Mouse (Mus musculus) hindbrain, embryonic 13.5 days (tissue): ENCODE results near the gene Gm13278. TPM values are rescaled to one million over a fixed set of nuclear protein-coding genes. Genes with fewer than 3 reads are reported as not detected.
"Not testable (repeated sequence)": the region's sequence is repeated elsewhere in the genome, so short reads cannot be mapped to it uniquely, and the experiment has no call there.

ENCODE experiments used
- ATAC-seq: fragments of 200-750 bp; cut with Nextera tagmentation; 2 replicates; pipeline ENCODE4 v1.8.0; 2017; ENCODE audit warnings: moderate TSS enrichment; ENCODE audit not compliant: low FRiP score
- H3K27ac ChIP-seq: fragments of 300-500 bp; sonication (generic); 2 replicates; pipeline ENCODE4 v1.5.1; 2015; ENCODE audit warnings: inconsistent platforms, mild to moderate bottlenecking, moderate library complexity
- H3K27me3 ChIP-seq: fragments of 300-500 bp; sonication (generic); 2 replicates; pipeline ENCODE4 v1.6.1; 2015; ENCODE audit warnings: mild to moderate bottlenecking, inconsistent platforms
- H3K36me3 ChIP-seq: fragments of 300-500 bp; sonication (generic); 2 replicates; pipeline ENCODE4 v1.6.1; 2015; ENCODE audit warnings: mild to moderate bottlenecking, inconsistent platforms
- H3K4me1 ChIP-seq: fragments of 300-500 bp; sonication (generic); replicated peaks from 2 replicates; pipeline ENCODE4 v1.6.1; 2015; ENCODE audit warnings: inconsistent platforms
- H3K4me2 ChIP-seq: fragments of 300-500 bp; sonication (generic); 2 replicates; pipeline ENCODE4 v1.6.1; 2015; ENCODE audit warnings: inconsistent platforms, mild to moderate bottlenecking, moderate library complexity
- H3K4me3 ChIP-seq: fragments of 300-500 bp; sonication (generic); 2 replicates; pipeline ENCODE4 v1.5.1; 2015; ENCODE audit warnings: mild to moderate bottlenecking, inconsistent platforms
- H3K9ac ChIP-seq: fragments of 300-500 bp; sonication (generic); 2 replicates; pipeline ENCODE4 v1.6.1; 2015; ENCODE audit warnings: mild to moderate bottlenecking, inconsistent platforms
- H3K9me3 ChIP-seq: fragments of 300-500 bp; sonication (generic); 2 replicates; pipeline ENCODE4 v1.6.1; 2016; ENCODE audit warnings: inconsistent platforms
- WGBS: fragments of 180-500 bp; shearing (Covaris S2); methylation state at CpG from one replicate; pipeline ENCODE4 v1.1.7; 2015; 5-methylcytosine and 5-hydroxymethylcytosine counted together
- polyA plus RNA-seq: library from polyadenylated mRNA; unstranded; fragments of >200 nt; fragmentation: Nextera tagmentation; extraction: Ambion mirVana; gene quantifications from 2 replicates; pipeline ENCODE4 v1.2.1, GENCODE M21; 2015

The Gm13278 gene
- polyA plus RNA-seq, 1 experiment from 2014 or later, result not detected

GRCm38 (mm10) chr4:88763384-88764018 is 27.8 kb upstream of the Gm13278 start:
- H3K9me3 ChIP-seq, H3K27me3 ChIP-seq, H3K4me1 ChIP-seq, H3K27ac ChIP-seq, H3K9ac ChIP-seq, H3K36me3 ChIP-seq, ATAC-seq: not testable (repeated sequence)
- Histone ChIP-seq H3K4me3 (peak overlapping the region; percentile 36), H3K4me2 (peak overlapping the region; percentile 59)
- WGBS, result 2% methylated on average over 38 of the region's 42 CpGs

GRCm38 (mm10) chr4:88773534-88773933 is 17.8 kb upstream of the Gm13278 start, which contains the start of gene Gm13290:
TSS of gene Gm13290 (plus strand) at chr4:88773834.
- H3K4me3 ChIP-seq, ATAC-seq, H3K4me1 ChIP-seq, H3K9ac ChIP-seq, H3K27me3 ChIP-seq, H3K27ac ChIP-seq, H3K4me2 ChIP-seq, H3K36me3 ChIP-seq, H3K9me3 ChIP-seq: not testable (repeated sequence)
- no CpG with 5 or more reads among the region's 32 CpGs for WGBS

DNA sequence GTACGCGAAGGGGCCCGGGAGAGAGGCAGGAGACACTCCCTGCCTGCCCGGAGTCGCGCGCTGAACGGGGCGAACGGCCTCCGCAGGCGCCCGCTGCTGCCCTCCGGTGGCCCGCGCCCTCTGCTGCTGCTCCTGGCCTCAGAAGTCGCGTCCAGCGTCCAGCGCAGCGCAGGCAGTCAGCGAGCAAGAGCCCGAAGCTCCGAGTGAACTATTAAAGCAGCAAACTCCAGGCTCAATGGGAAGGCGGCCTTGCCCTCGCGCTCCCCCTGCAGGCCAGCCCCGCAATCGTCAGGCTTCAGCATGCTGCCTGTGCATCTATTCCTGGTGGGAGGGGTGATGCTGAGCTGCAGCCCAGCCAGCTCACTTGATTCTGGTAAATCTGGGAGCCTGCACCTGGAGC is 14.7 kb upstream of the Gm13278 start, which contains the start of gene Gm13289:
TSS of gene Gm13289 (plus strand) at position 301 of the 400 bp plus-strand sequence.
- H3K4me2 ChIP-seq, H3K9ac ChIP-seq, H3K4me3 ChIP-seq, H3K27ac ChIP-seq, H3K4me1 ChIP-seq, H3K27me3 ChIP-seq, H3K9me3 ChIP-seq, H3K36me3 ChIP-seq, ATAC-seq: not testable (repeated sequence)
- WGBS, result no CpG with 5 or more reads among the region's 29 CpGs

GRCm38 (mm10) chr4:88779550-88779949 is 11.8 kb upstream of the Gm13278 start, which contains the start of gene Gm13272:
TSS of gene Gm13272 (plus strand) at chr4:88779850.
- ATAC-seq, H3K36me3 ChIP-seq, H3K9ac ChIP-seq, H3K4me3 ChIP-seq, H3K9me3 ChIP-seq, H3K27ac ChIP-seq, H3K4me2 ChIP-seq, H3K27me3 ChIP-seq, H3K4me1 ChIP-seq: not testable (repeated sequence)
- no CpG with 5 or more reads among the region's 29 CpGs for WGBS

DNA sequence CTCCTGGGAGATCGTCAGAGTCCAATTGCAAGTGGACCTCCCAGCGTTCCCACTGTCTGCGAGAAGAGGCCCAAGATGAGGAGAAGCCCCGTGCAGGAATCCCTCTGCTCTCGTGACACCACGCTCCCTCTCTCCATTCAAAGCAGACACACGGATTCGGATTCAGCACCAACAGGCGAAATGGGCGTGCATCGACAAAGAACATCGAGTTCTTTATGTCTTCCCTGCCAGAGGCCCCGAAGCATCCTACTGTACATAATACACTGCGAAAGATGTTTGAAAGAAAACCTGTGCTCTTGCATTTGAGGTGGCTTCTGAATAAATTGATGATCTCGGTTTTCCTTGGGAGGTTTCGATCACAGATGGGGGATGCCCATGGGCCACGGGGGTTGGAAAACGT is 11.0 kb upstream of the Gm13278 start:
- H3K4me1 ChIP-seq, H3K27ac ChIP-seq, ATAC-seq, H3K9me3 ChIP-seq, H3K4me2 ChIP-seq, H3K9ac ChIP-seq, H3K27me3 ChIP-seq, H3K36me3 ChIP-seq, H3K4me3 ChIP-seq: not testable (repeated sequence)
- WGBS, result 55% methylated on average over 16 of the region's 18 CpGs

DNA sequence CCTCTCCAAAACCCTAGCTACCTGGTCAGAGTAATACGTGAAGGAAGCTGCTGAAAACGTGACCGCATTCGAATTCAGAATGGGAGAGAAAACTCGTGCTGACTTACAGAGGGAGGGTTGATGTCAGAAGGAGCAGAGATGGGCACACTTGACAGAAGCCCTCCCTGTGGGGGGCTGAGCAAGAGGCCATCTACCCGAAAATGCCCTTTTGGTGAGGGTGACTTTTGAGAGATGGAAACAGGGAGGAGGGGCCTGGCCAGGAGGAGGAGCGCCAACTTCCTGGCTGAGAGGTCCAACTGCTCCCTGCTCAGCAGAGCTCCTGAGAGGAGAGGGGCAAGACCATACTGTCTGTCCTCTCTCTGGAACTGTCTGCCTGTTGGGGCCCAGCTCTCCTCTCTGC is 9.5 kb upstream of the Gm13278 start, which contains the start of gene Ifnz:
TSS of gene Ifnz (plus strand) at position 301 of the 400 bp plus-strand sequence.
- H3K27ac ChIP-seq, H3K4me1 ChIP-seq, H3K9me3 ChIP-seq, ATAC-seq, H3K9ac ChIP-seq, H3K36me3 ChIP-seq, H3K27me3 ChIP-seq: not testable (repeated sequence)
- 16% methylated on average over 5 of the region's 7 CpGs for WGBS
- Histone ChIP-seq H3K4me2 (peak within 1 kb of the TSS; percentile 39), H3K4me3 (peak within 1 kb of the TSS; percentile 20)

DNA sequence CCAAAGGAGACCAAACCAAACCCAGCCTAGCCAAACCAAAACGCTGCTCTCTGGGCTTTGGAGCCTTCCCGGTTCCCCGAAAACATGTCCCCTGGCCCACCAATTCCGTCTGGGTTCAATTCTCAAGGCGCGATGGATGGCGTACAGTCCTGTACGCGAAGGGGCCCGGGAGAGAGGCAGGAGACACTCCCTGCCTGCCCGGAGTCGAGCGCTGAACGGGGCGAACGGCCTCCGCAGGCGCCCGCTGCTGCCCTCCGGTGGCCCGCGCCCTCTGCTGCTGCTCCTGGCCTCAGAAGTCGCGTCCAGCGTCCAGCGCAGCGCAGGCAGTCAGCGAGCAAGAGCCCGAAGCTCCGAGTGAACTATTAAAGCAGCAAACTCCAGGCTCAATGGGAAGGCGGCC is 9.0 kb upstream of the Gm13278 start:
- H3K27ac ChIP-seq, H3K4me1 ChIP-seq, ATAC-seq, H3K27me3 ChIP-seq, H3K9ac ChIP-seq, H3K36me3 ChIP-seq, H3K9me3 ChIP-seq: not testable (repeated sequence)
- H3K4me3 ChIP-seq, result peak overlapping the region; percentile 20
- WGBS, result 0% methylated on average over 3 of the region's 31 CpGs
- H3K4me2 ChIP-seq, result peak overlapping the region; percentile 39

- H3K9ac ChIP-seq, H3K27ac ChIP-seq, ATAC-seq, H3K4me1 ChIP-seq, H3K36me3 ChIP-seq, H3K4me3 ChIP-seq, H3K9me3 ChIP-seq, H3K27me3 ChIP-seq, H3K4me2 ChIP-seq: not testable (repeated sequence)
- no CpG with 5 or more reads among the region's 27 CpGs for WGBS
Measured at GRCm38 (mm10) chr4:88785409-88785808, 5.9 kb upstream of the Gm13278 start, which contains the start of gene Gm13276. TSS of gene Gm13276 (plus strand) at chr4:88785709.

DNA sequence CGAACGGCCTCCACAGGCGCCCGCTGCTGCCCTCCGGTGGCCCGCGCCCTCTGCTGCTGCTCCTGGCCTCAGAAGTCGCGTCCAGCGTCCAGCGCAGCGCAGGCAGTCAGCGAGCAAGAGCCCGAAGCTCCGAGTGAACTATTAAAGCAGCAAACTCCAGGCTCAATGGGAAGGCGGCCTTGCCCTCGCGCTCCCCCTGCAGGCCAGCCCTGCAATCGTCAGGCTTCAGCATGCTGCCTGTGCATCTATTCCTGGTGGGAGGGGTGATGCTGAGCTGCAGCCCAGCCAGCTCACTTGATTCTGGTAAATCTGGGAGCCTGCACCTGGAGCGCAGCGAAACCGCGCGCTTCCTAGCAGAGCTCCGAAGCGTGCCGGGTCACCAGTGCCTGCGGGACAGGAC is 2.9 kb upstream of the Gm13278 start, which contains the start of gene Gm13277:
TSS of gene Gm13277 (plus strand) at position 231 of the 400 bp plus-strand sequence.
- H3K4me1 ChIP-seq, H3K9me3 ChIP-seq, H3K27ac ChIP-seq, H3K4me2 ChIP-seq, H3K4me3 ChIP-seq, H3K27me3 ChIP-seq, H3K9ac ChIP-seq, ATAC-seq, H3K36me3 ChIP-seq: not testable (repeated sequence)
- 0% methylated on average over 4 of the region's 28 CpGs for WGBS

GRCm38 (mm10) chr4:88793936-88794675 is 2.8 kb downstream of the Gm13278 start, which contains the start of gene Gm13275:
TSS of gene Gm13275 (plus strand) at chr4:88794487.
- not testable (repeated sequence) for H3K4me1 ChIP-seq, H3K9me3 ChIP-seq, H3K27me3 ChIP-seq, H3K4me3 ChIP-seq, H3K9ac ChIP-seq, H3K36me3 ChIP-seq, H3K4me2 ChIP-seq, H3K27ac ChIP-seq, ATAC-seq
- under 1% methylated on average over 13 of the region's 52 CpGs for whole genome bisulfite sequencing

GRCm38 (mm10) chr4:88797097-88797496 is 5.7 kb downstream of the Gm13278 start, which contains the start of gene Gm13279:
TSS of gene Gm13279 (plus strand) at chr4:88797397.
- H3K4me3 ChIP-seq, H3K36me3 ChIP-seq, ATAC-seq, H3K4me2 ChIP-seq, H3K27me3 ChIP-seq, H3K27ac ChIP-seq, H3K9me3 ChIP-seq, H3K9ac ChIP-seq, H3K4me1 ChIP-seq: not testable (repeated sequence)
- no CpG with 5 or more reads among the region's 28 CpGs for WGBS

- WGBS, result 24% methylated on average over 5 of the region's 7 CpGs
Measured at GRCm38 (mm10) chr4:88799365-88799764, 8.0 kb downstream of the Gm13278 start, which contains the start of gene Gm13285. TSS of gene Gm13285 (plus strand) at chr4:88799665.

More at GRCm38 (mm10) chr4:88799365-88799764, 8.0 kb downstream of the Gm13278 start, which contains the start of gene Gm13285:
- not testable (repeated sequence) for H3K9me3 ChIP-seq, ATAC-seq, H3K4me2 ChIP-seq, H3K27ac ChIP-seq, H3K4me1 ChIP-seq, H3K36me3 ChIP-seq, H3K27me3 ChIP-seq, H3K9ac ChIP-seq, H3K4me3 ChIP-seq
